Mouse (Mus musculus): Measurements from ENCODE around the gene Unc13b. TPM values are rescaled to one million over a fixed set of nuclear protein-coding genes. Genes with fewer than 3 reads are reported as not detected.

The Unc13b gene
- polyA plus RNA-seq, 1 experiment from 2014 or later, result 17.9 TPM

DNA sequence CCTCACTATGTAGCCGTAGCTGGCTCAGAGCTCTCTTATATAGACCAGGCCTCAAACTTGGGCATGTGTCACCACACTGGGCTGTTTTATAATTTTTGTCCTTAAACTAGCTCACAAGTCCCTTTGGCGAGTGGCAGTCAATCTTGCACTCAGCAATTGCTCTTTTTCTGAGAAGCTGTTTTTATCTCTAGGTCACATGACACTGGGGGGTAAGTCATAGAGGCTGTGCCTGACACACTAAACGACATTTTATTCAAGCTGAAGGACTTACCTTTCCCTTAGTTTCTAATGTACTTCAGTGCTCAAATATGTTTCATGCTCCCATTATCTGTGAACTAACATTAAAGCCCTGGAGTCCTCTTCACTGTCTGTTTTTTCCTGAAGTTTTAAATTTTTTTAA is 104.5 kb downstream of the Unc13b start:
- H3K4me3 ChIP-seq (ENCODE audit: low read depth, low read length), result no peak overlapping the region
- WGBS, result 77% methylated on average over 3 of the region's 3 CpGs
- H3K27me3 ChIP-seq (ENCODE audit: control insufficient read depth, insufficient read depth, low read length), result no peaks in the 10 kb centered on the region
- H3K9me3 ChIP-seq (ENCODE audit: control insufficient read depth, low read length), result no peaks in the 10 kb centered on the region
- H3K4me2 ChIP-seq (replicated peaks; ENCODE audit: low read depth, low read length), result no peak overlapping the region
- no peak overlapping the region for H3K9ac ChIP-seq (ENCODE audit: low read depth, low read length)
- H3K27ac ChIP-seq (ENCODE audit: low read depth, low read length), result no peak overlapping the region
- ATAC-seq (ENCODE audit: low FRiP score) (no peak), DNase-seq (ENCODE audit: low spot score) (no peak)
- H3K36me3 ChIP-seq (ENCODE audit: control insufficient read depth, insufficient read depth, low read length), result no peaks in the 10 kb centered on the region
- H3K4me1 ChIP-seq (replicated peaks; ENCODE audit: control insufficient read depth, insufficient read depth, low read length), result no peaks in the 10 kb centered on the region

DNA sequence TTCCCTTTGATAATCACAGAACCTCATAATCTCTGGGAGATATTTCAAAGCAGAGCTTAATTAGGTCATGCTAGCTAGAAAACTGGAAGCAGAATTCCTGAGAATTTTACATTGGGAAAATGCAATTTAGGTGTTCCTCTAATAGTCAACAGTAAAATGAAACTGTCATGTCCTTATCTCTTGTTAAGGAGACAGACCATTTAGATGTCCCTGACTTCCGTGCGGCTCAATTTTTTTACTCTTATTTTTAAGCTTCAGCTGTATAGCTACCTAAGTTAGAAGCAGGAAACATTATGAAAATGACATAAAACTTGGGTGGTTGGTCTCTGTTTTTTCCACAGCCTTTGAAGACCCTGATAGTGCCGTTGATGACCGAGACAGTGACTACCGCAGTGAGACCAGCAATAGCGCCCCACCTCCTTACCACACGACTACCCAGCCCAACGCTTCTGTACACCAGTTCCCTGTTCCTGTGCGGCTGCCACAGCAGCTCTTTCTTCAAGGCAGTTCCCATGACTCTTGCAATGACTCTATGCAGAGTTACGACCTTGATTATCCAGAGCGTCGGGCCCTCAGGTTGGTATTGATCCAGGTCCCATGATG is 106.8 kb downstream of the Unc13b start:
- Histone ChIP-seq H3K9ac (ENCODE audit: low read depth, low read length) (no peak overlapping the region), H3K9me3 (ENCODE audit: control insufficient read depth, low read length) (no peaks in the 10 kb centered on the region), H3K4me2 (replicated peaks; ENCODE audit: low read depth, low read length) (no peak overlapping the region), H3K4me1 (replicated peaks; ENCODE audit: control insufficient read depth, insufficient read depth, low read length) (no peaks in the 10 kb centered on the region), H3K27me3 (ENCODE audit: control insufficient read depth, insufficient read depth, low read length) (no peaks in the 10 kb centered on the region), H3K27ac (ENCODE audit: low read depth, low read length) (no peak overlapping the region), H3K4me3 (ENCODE audit: low read depth, low read length) (no peak overlapping the region), H3K36me3 (ENCODE audit: control insufficient read depth, insufficient read depth, low read length) (no peaks in the 10 kb centered on the region)
- WGBS, result 92% methylated on average over 12 of the region's 12 CpGs
- no peak for DNase-seq (ENCODE audit: low spot score)
- no peak for ATAC-seq (ENCODE audit: low FRiP score)

DNA sequence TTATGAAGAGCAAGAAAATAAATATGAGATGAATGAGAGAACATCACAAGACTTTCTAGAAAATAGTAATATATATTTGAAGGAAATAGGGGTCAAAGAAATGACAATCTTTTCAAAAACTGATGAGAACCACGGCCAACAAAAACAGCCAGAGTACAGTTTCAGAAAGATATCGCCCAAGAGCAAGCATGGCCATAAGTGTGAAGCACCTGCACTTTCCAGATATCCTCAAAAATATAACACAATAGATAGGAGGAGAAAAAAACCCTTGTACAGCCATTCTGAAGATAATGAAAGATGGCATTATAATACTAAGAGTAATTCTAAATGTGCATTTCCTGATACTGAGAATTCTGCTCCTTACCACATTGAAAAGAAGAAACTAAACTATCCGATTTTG is 111.3 kb downstream of the Unc13b start:
- ATAC-seq (ENCODE audit: low FRiP score), result no peak
- Histone ChIP-seq H3K27ac (ENCODE audit: low read depth, low read length) (no peak overlapping the region), H3K9ac (ENCODE audit: low read depth, low read length) (no peak overlapping the region), H3K27me3 (ENCODE audit: control insufficient read depth, insufficient read depth, low read length) (no peaks in the 10 kb centered on the region), H3K9me3 (ENCODE audit: control insufficient read depth, low read length) (no peaks in the 10 kb centered on the region), H3K4me1 (replicated peaks; ENCODE audit: control insufficient read depth, insufficient read depth, low read length) (no peaks in the 10 kb centered on the region), H3K4me2 (replicated peaks; ENCODE audit: low read depth, low read length) (no peak overlapping the region), H3K4me3 (ENCODE audit: low read depth, low read length) (no peak overlapping the region), H3K36me3 (ENCODE audit: control insufficient read depth, insufficient read depth, low read length) (no peaks in the 10 kb centered on the region)
- DNase-seq (ENCODE audit: low spot score), result no peak
- WGBS, result 93% methylated on average over 3 of the region's 3 CpGs

DNA sequence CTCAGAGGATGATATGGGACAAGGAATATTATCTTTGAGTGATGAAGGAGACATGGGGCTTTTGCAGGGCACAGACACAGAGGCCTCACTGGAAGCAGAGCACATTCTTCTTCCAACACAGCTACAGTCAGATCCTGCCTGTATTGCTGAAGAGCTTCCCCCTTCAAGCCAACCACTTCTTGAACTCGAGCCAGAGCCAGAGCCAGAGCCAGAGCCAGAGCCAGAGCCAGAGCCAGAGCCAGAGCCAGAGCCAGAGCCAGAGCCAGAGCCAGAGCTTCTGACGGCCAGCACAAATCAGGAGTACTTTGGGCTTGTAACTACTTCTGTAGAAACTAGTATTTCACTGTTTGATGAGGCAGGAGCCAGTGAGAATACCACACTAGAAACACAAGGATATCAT is 118.4 kb downstream of the Unc13b start:
- no peaks in the 10 kb centered on the region for H3K4me1 ChIP-seq (replicated peaks; ENCODE audit: control insufficient read depth, insufficient read depth, low read length)
- no peaks in the 10 kb centered on the region for H3K36me3 ChIP-seq (ENCODE audit: control insufficient read depth, insufficient read depth, low read length)
- DNase-seq (ENCODE audit: low spot score) (no peak), ATAC-seq (ENCODE audit: low FRiP score) (no peak)
- H3K27me3 ChIP-seq (ENCODE audit: control insufficient read depth, insufficient read depth, low read length), result no peaks in the 10 kb centered on the region
- H3K9ac ChIP-seq (ENCODE audit: low read depth, low read length), result no peak overlapping the region
- no peak overlapping the region for H3K4me2 ChIP-seq (replicated peaks; ENCODE audit: low read depth, low read length)
- no peak overlapping the region for H3K4me3 ChIP-seq (ENCODE audit: low read depth, low read length)
- H3K9me3 ChIP-seq (ENCODE audit: control insufficient read depth, low read length), result no peaks in the 10 kb centered on the region
- H3K27ac ChIP-seq (ENCODE audit: low read depth, low read length), result no peak overlapping the region
- 84% methylated on average over 2 of the region's 2 CpGs for WGBS

DNA sequence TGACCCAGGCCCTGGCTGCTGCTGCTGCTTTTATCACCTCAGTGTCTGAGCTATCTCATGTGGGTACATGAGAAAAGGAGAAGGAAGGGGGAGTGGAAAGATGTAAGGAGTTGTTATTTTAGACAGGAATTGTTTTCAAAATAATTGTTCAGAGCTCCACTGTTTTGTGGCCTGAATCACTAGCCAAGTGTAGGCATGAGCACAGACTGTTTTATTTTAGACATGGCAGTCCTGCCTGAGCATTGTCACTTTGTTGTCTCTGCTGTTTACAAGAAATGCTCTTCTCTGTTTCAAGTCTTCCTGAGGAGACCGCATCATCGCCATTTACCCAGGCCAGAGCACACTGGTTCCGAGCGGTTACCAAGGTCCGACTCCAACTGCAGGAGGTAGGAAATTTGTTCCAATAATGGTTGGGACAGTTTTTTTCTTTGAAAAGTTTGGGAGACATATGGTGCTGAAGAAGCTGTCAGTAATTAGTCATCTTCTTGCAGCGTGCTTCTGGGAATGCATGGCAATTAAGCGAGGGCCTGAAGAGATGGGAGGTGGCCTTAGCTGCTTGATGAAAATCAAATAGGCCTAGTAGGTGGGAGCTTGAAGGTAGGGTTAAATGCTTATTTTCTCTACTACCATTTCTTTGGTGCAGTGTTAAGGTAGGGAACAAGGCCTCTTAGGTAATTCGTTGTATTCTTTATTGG is 123.9 kb downstream of the Unc13b start:
- DNase-seq (ENCODE audit: low spot score), result no peak
- no peak overlapping the region for H3K9ac ChIP-seq (ENCODE audit: low read depth, low read length)
- H3K27ac ChIP-seq (ENCODE audit: low read depth, low read length), result no peak overlapping the region
- no peak overlapping the region for H3K4me3 ChIP-seq (ENCODE audit: low read depth, low read length)
- H3K27me3 ChIP-seq (ENCODE audit: control insufficient read depth, insufficient read depth, low read length), result no peaks in the 10 kb centered on the region
- no peaks in the 10 kb centered on the region for H3K36me3 ChIP-seq (ENCODE audit: control insufficient read depth, insufficient read depth, low read length)
- no peak overlapping the region for H3K4me2 ChIP-seq (replicated peaks; ENCODE audit: low read depth, low read length)
- no peak for ATAC-seq (ENCODE audit: low FRiP score)
- H3K9me3 ChIP-seq (ENCODE audit: control insufficient read depth, low read length), result no peaks in the 10 kb centered on the region
- 94% methylated on average over 8 of the region's 8 CpGs for WGBS
- no peaks in the 10 kb centered on the region for H3K4me1 ChIP-seq (replicated peaks; ENCODE audit: control insufficient read depth, insufficient read depth, low read length)

DNA sequence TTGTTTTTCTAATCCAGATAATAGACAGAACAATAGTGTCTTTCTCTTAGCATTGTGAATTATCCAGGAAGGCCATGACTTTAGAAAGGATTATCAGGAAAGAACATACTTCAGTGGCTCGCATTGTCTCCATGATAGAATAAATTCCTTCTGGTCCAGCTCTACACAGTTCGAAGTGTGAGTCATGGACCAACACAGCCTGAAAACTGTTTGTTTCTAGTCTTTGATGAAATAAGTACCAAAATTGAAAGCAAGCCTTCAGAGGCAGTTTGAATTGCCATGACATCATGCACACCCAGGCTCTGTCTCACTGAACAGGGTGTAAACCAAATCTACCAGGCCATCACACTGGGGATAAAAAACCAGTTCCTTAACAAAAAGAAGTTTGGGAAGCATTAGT is 128.7 kb downstream of the Unc13b start:
- ATAC-seq (ENCODE audit: low FRiP score), result no peak
- H3K9me3 ChIP-seq (ENCODE audit: control insufficient read depth, low read length), result no peaks in the 10 kb centered on the region
- 81% methylated on average over 2 of the region's 2 CpGs for WGBS
- no peaks in the 10 kb centered on the region for H3K4me1 ChIP-seq (replicated peaks; ENCODE audit: control insufficient read depth, insufficient read depth, low read length)
- H3K4me3 ChIP-seq (ENCODE audit: low read depth, low read length), result no peak overlapping the region
- H3K36me3 ChIP-seq (ENCODE audit: control insufficient read depth, insufficient read depth, low read length), result no peaks in the 10 kb centered on the region
- no peak for DNase-seq (ENCODE audit: low spot score)
- H3K27me3 ChIP-seq (ENCODE audit: control insufficient read depth, insufficient read depth, low read length), result no peaks in the 10 kb centered on the region
- H3K9ac ChIP-seq (ENCODE audit: low read depth, low read length), result no peak overlapping the region
- H3K27ac ChIP-seq (ENCODE audit: low read depth, low read length), result no peak overlapping the region
- H3K4me2 ChIP-seq (replicated peaks; ENCODE audit: low read depth, low read length), result no peak overlapping the region

DNA sequence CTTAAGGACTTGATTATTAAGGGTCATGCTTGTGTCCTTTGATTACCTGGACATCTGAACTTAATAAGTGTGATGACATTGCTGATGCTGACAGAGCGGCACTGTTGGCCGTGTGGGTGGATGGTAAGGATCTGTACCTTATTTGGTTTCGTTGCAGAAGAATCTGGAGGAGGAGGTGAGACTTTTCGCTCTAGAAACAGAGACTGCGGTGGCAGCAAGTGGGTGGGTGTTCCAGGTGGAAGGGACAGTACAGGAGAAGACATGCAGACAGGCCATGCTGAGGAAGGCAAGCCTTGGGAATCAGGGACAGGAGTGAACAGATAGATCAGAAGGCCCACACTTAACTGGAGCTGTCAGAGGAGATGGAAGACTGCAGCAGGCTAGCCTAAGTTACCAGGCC is 130.6 kb downstream of the Unc13b start:
- H3K4me3 ChIP-seq (ENCODE audit: low read depth, low read length), result no peak overlapping the region
- no peak for ATAC-seq (ENCODE audit: low FRiP score)
- WGBS, result 90% methylated on average over 5 of the region's 5 CpGs

DNA sequence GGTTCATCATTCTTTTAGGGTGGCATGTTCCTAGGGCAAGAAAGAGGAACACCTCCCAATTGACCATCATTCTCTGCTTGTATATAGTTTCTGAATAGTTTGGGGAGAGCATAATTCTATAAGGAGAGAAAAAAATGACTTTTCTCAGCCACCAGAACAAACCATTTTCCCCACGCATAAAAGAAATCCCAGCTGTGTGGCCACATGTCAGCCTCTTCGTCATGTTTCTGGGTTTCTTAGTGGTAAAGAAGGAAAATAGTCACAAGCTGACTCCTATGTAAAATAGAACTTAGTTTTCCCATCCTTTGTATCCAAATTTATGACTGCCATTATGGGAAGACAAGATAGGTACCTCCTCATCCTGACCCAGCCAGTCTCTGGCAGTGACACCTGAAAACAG is 146.2 kb downstream of the Unc13b start:
- no peak overlapping the region for H3K9ac ChIP-seq (ENCODE audit: low read depth, low read length)
- no peak overlapping the region for H3K4me3 ChIP-seq (ENCODE audit: low read depth, low read length)
- no peaks in the 10 kb centered on the region for H3K4me1 ChIP-seq (replicated peaks; ENCODE audit: control insufficient read depth, insufficient read depth, low read length)
- no peaks in the 10 kb centered on the region for H3K36me3 ChIP-seq (ENCODE audit: control insufficient read depth, insufficient read depth, low read length)
- H3K27me3 ChIP-seq (ENCODE audit: control insufficient read depth, insufficient read depth, low read length), result no peaks in the 10 kb centered on the region
- H3K27ac ChIP-seq (ENCODE audit: low read depth, low read length), result no peak overlapping the region
- 91% methylated on average over 2 of the region's 2 CpGs for WGBS
- no peaks in the 10 kb centered on the region for H3K9me3 ChIP-seq (ENCODE audit: control insufficient read depth, low read length)
- DNase-seq (ENCODE audit: low spot score), result no peak
- H3K4me2 ChIP-seq (replicated peaks; ENCODE audit: low read depth, low read length), result no peak overlapping the region
- no peak for ATAC-seq (ENCODE audit: low FRiP score)

More for the DNA sequence above, 130.6 kb downstream of the Unc13b start:
- Histone ChIP-seq H3K36me3 (ENCODE audit: control insufficient read depth, insufficient read depth, low read length) (no peaks in the 10 kb centered on the region), H3K9me3 (ENCODE audit: control insufficient read depth, low read length) (no peaks in the 10 kb centered on the region), H3K4me1 (replicated peaks; ENCODE audit: control insufficient read depth, insufficient read depth, low read length) (no peaks in the 10 kb centered on the region), H3K4me2 (replicated peaks; ENCODE audit: low read depth, low read length) (no peak overlapping the region), H3K9ac (ENCODE audit: low read depth, low read length) (no peak overlapping the region), H3K27ac (ENCODE audit: low read depth, low read length) (no peak overlapping the region), H3K27me3 (ENCODE audit: control insufficient read depth, insufficient read depth, low read length) (no peaks in the 10 kb centered on the region)
- DNase-seq (ENCODE audit: low spot score), result no peak

DNA sequence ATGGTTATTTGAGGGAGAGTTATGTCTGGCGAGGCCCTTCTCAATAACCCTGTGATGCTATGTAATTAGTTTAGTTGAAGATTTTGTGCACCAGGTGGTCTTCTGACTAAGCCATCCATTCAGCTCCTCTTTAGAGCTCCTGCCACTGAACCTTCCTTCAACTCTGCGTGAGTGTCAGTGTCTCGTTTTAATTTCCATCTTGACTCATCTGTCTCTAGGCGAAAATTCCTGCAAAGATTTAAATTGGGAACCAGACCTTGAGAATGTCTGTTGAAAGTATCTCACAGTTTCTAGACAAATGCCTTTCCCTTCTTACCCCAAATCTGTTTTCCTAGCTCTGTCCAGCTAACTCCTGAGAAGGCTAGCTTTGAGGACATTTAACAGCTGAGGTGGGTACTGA is 146.8 kb downstream of the Unc13b start:
- Histone ChIP-seq H3K4me2 (replicated peaks; ENCODE audit: low read depth, low read length) (no peak overlapping the region), H3K27me3 (ENCODE audit: control insufficient read depth, insufficient read depth, low read length) (no peaks in the 10 kb centered on the region), H3K4me1 (replicated peaks; ENCODE audit: control insufficient read depth, insufficient read depth, low read length) (no peaks in the 10 kb centered on the region), H3K27ac (ENCODE audit: low read depth, low read length) (no peak overlapping the region), H3K9me3 (ENCODE audit: control insufficient read depth, low read length) (no peaks in the 10 kb centered on the region), H3K4me3 (ENCODE audit: low read depth, low read length) (no peak overlapping the region), H3K9ac (ENCODE audit: low read depth, low read length) (no peak overlapping the region), H3K36me3 (ENCODE audit: control insufficient read depth, insufficient read depth, low read length) (no peaks in the 10 kb centered on the region)
- ATAC-seq (ENCODE audit: low FRiP score) (no peak), DNase-seq (ENCODE audit: low spot score) (no peak)
- 76% methylated on average over 4 of the region's 4 CpGs for WGBS

Data from hindbrain, embryonic 11.5 days (tissue).